Mouse (Mus musculus) embryonic facial prominence, embryonic 11.5 days (tissue): ENCODE measurements at regions not wholly inside any gene's neighbourhood (a gene's known extent, or its start where the extent isn't known, plus 50 kb on each side); places are given as distances from the start of the nearest gene placed in this dataset.
"Not testable (repeated sequence)": the region's sequence is repeated elsewhere in the genome, so short reads cannot be mapped to it uniquely, and the experiment has no call there.

Source experiments
- ATAC-seq: fragments of 200-750 bp; cut with Nextera tagmentation; replicated peaks from 2 replicates; pipeline ENCODE4 v1.8.0; 2017; ENCODE audit warnings: low read depth; ENCODE audit not compliant: insufficient number of reproducible peaks, low FRiP score, low TSS enrichment
- DNase-seq: peaks from one replicate; pipeline ENCODE4 v3.0.0-alpha.2; 2015; ENCODE audit warnings: low spot score
- H3K27ac ChIP-seq: fragments of 300-500 bp; sonication (generic); replicated peaks from 2 replicates; pipeline ENCODE4 v1.5.1; 2014; ENCODE audit warnings: mild to moderate bottlenecking, low read depth, low read length, control low read depth
- H3K27me3 ChIP-seq: fragments of 300-500 bp; sonication (generic); 2 replicates; pipeline ENCODE4 v1.6.1; 2014; ENCODE audit warnings: mild to moderate bottlenecking, low read length, moderate library complexity, mixed read lengths; ENCODE audit not compliant: control insufficient read depth, insufficient read depth
- H3K36me3 ChIP-seq: fragments of 300-500 bp; sonication (generic); replicated peaks from 2 replicates; pipeline ENCODE4 v1.6.1; 2014; ENCODE audit warnings: low read depth, mild to moderate bottlenecking, low read length, moderate library complexity, mixed read lengths; ENCODE audit not compliant: control insufficient read depth, insufficient read depth
- H3K4me1 ChIP-seq: fragments of 300-500 bp; sonication (generic); 2 replicates; pipeline ENCODE4 v1.6.1; 2014; ENCODE audit warnings: low read length, mixed read lengths; ENCODE audit not compliant: control insufficient read depth, insufficient read depth
- H3K4me2 ChIP-seq: fragments of 300-500 bp; sonication (generic); 2 replicates; pipeline ENCODE4 v1.6.1; 2014; ENCODE audit warnings: low read depth, mild to moderate bottlenecking, control low read depth, low read length, moderate library complexity
- H3K4me3 ChIP-seq: fragments of 300-500 bp; sonication (generic); 2 replicates; pipeline ENCODE4 v1.5.1; 2014; ENCODE audit warnings: low read depth, low read length, control low read depth
- H3K9ac ChIP-seq: fragments of 300-500 bp; sonication (generic); replicated peaks from 2 replicates; pipeline ENCODE4 v1.6.1; 2014; ENCODE audit warnings: mild to moderate bottlenecking, control low read depth, low read length
- H3K9me3 ChIP-seq: fragments of 300-500 bp; sonication (generic); replicated peaks from 2 replicates; pipeline ENCODE4 v1.6.1; 2016; ENCODE audit warnings: mild to moderate bottlenecking, low read length, inconsistent platforms, mixed read lengths; ENCODE audit not compliant: control insufficient read depth
- WGBS: fragments of 180-500 bp; shearing (Covaris S2); extraction: QIAGEN DNeasy Blood & Tissue Kit; methylation state at CpG from one replicate; pipeline ENCODE4 v1.1.7; 2014; 5-methylcytosine and 5-hydroxymethylcytosine counted together

GRCm38 (mm10) chr17:91389937-91390623 lies 297.2 kb upstream of the Nrxn1 start:
- DNase-seq, H3K27me3 ChIP-seq, H3K9ac ChIP-seq, H3K9me3 ChIP-seq, H3K27ac ChIP-seq, H3K4me3 ChIP-seq, ATAC-seq, H3K36me3 ChIP-seq, H3K4me1 ChIP-seq, H3K4me2 ChIP-seq: not testable (repeated sequence)
- 76% methylated on average over 9 of the region's 9 CpGs for WGBS

- WGBS = 86% methylated on average over 3 of the region's 3 CpGs
- Histone ChIP-seq H3K4me1 (no peaks in the 10 kb centered on the region), H3K4me3 (no peak overlapping the region), H3K9me3 (no peaks in the 10 kb centered on the region), H3K4me2 (no peak overlapping the region), H3K27me3 (no peaks in the 10 kb centered on the region), H3K27ac (no peak overlapping the region), H3K9ac (no peak overlapping the region), H3K36me3 (no peaks in the 10 kb centered on the region)
- DNase-seq = no peak
- no peak for ATAC-seq
Measured at GRCm38 (mm10) chr17:91388521-91388920, 295.6 kb upstream of the Nrxn1 start.

GRCm38 (mm10) chr17:91388039-91388438 lies 295.2 kb upstream of the Nrxn1 start:
- ATAC-seq (no peak), DNase-seq (no peak)
- no peak overlapping the region for H3K27ac ChIP-seq
- no peak overlapping the region for H3K4me3 ChIP-seq
- 84% methylated on average over 2 of the region's 2 CpGs for WGBS
- no peaks in the 10 kb centered on the region for H3K36me3 ChIP-seq
- H3K4me2 ChIP-seq = no peak overlapping the region
- no peaks in the 10 kb centered on the region for H3K9me3 ChIP-seq
- no peaks in the 10 kb centered on the region for H3K27me3 ChIP-seq
- H3K4me1 ChIP-seq = no peaks in the 10 kb centered on the region
- no peak overlapping the region for H3K9ac ChIP-seq

- H3K9ac ChIP-seq = no peak overlapping the region
- ATAC-seq (no peak), DNase-seq (no peak)
- WGBS = 79% methylated on average over 2 of the region's 2 CpGs
- no peaks in the 10 kb centered on the region for H3K36me3 ChIP-seq
- H3K9me3 ChIP-seq = no peaks in the 10 kb centered on the region
- H3K27ac ChIP-seq = no peak overlapping the region
- H3K4me3 ChIP-seq = no peak overlapping the region
- no peaks in the 10 kb centered on the region for H3K4me1 ChIP-seq
- H3K27me3 ChIP-seq = no peaks in the 10 kb centered on the region
- H3K4me2 ChIP-seq = no peak overlapping the region
Measured at GRCm38 (mm10) chr17:91385949-91386348, 293.1 kb upstream of the Nrxn1 start.

GRCm38 (mm10) chr17:91368156-91368555 lies 275.3 kb upstream of the Nrxn1 start:
- H3K36me3 ChIP-seq = no peaks in the 10 kb centered on the region
- no peaks in the 10 kb centered on the region for H3K4me1 ChIP-seq
- H3K27ac ChIP-seq = no peak overlapping the region
- ATAC-seq (no peak), DNase-seq (no peak)
- no peaks in the 10 kb centered on the region for H3K9me3 ChIP-seq
- no peak overlapping the region for H3K4me3 ChIP-seq
- WGBS = 83% methylated on average over 2 of the region's 2 CpGs
- no peak overlapping the region for H3K4me2 ChIP-seq
- H3K27me3 ChIP-seq = no peaks in the 10 kb centered on the region
- H3K9ac ChIP-seq = no peak overlapping the region

- 63% methylated on average over 1 of the region's 1 CpGs for WGBS
- H3K9ac ChIP-seq = no peak overlapping the region
- no peaks in the 10 kb centered on the region for H3K4me1 ChIP-seq
- H3K27ac ChIP-seq = no peak overlapping the region
- H3K4me2 ChIP-seq = no peak overlapping the region
- ATAC-seq = no peak
- no peaks in the 10 kb centered on the region for H3K36me3 ChIP-seq
- H3K27me3 ChIP-seq = no peaks in the 10 kb centered on the region
- H3K9me3 ChIP-seq = no peaks in the 10 kb centered on the region
- no peak overlapping the region for H3K4me3 ChIP-seq
- no peak for DNase-seq
Measured at GRCm38 (mm10) chr17:91361261-91361660, 268.4 kb upstream of the Nrxn1 start.

- H3K4me1 ChIP-seq = no peaks in the 10 kb centered on the region
- H3K9ac ChIP-seq = no peak overlapping the region
- DNase-seq = no peak
- H3K27me3 ChIP-seq = no peaks in the 10 kb centered on the region
- WGBS = 65% methylated on average over 2 of the region's 2 CpGs
- H3K4me3 ChIP-seq = no peak overlapping the region
- no peaks in the 10 kb centered on the region for H3K36me3 ChIP-seq
- H3K27ac ChIP-seq = no peak overlapping the region
- no peaks in the 10 kb centered on the region for H3K9me3 ChIP-seq
- no peak for ATAC-seq
- H3K4me2 ChIP-seq = no peak overlapping the region
Measured at GRCm38 (mm10) chr17:91352107-91352506, 259.2 kb upstream of the Nrxn1 start.

- Histone ChIP-seq H3K9me3 (no peaks in the 10 kb centered on the region), H3K4me2 (no peak overlapping the region), H3K9ac (no peak overlapping the region), H3K4me3 (no peak overlapping the region), H3K27ac (no peak overlapping the region), H3K4me1 (no peaks in the 10 kb centered on the region), H3K36me3 (no peaks in the 10 kb centered on the region), H3K27me3 (no peaks in the 10 kb centered on the region)
- 63% methylated on average over 1 of the region's 1 CpGs for WGBS
- ATAC-seq (no peak), DNase-seq (peak; percentile 11)
Measured at GRCm38 (mm10) chr17:91336882-91337281, 244.0 kb upstream of the Nrxn1 start.
